Mouse (Mus musculus) brain, embryonic 14.5 days (tissue): ENCODE measurements at regions not wholly inside any gene's neighbourhood (a gene's known extent, or its start where the extent isn't known, plus 50 kb on each side); places are given as distances from the start of the nearest gene placed in this dataset.

Source experiments
- CTCF ChIP-seq: fragments of 200-500 bp; IDR thresholded peaks from 2 replicates; pipeline ENCODE4 v1.5.1; 2012; ENCODE audit warnings: inconsistent platforms, mild to moderate bottlenecking, moderate library complexity, borderline replicate concordance; ENCODE audit not compliant: insufficient read depth, insufficient read length; ENCODE audit errors: extremely low read depth
- POLR2A ChIP-seq: fragments of 200-500 bp; IDR thresholded peaks from 2 replicates; pipeline ENCODE4 v1.6.1; 2012; ENCODE audit warnings: mild to moderate bottlenecking, inconsistent platforms, borderline replicate concordance; ENCODE audit not compliant: poor library complexity, insufficient read depth, insufficient read length, severe bottlenecking; ENCODE audit errors: extremely low read depth

DNA sequence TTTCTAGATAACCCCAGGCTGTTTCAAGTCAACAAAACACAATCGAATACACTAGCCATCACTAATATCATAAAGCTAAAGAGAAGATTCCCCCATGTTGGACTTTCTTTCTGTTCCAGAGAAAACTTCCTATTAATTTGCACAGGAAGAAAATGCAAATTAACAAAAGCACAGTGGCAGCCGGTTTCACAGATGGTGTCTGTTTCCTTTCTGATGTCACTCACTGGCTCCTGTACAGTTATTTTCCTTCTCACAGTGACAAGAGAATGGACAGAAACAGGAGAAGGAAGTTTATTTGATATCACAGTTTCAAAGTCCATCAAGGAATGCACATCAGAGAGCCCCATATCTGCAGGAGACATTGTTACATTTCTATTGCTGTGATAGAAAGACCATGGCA is 352.8 kb downstream of the Rab38 start:
- TF ChIP-seq POLR2A (no peak), CTCF (no peak)
